Mouse (Mus musculus): ENCODE measurements around the gene Lrrc31. TPM values are rescaled to one million over a fixed set of nuclear protein-coding genes. Genes with fewer than 3 reads are reported as not detected.

The Lrrc31 gene
- polyA plus RNA-seq (2021; fragmentation: Nextera tagmentation): not detected in 2 replicates
- long read RNA-seq, experiment 1, partial matches to known transcripts: 0 of 1 reads
- long read RNA-seq, experiment 1, other reads (novel, unspliced or antisense): 0 of 1 reads
- long read RNA-seq, experiment 2: 0 reads

GRCm38 (mm10) chr3:30699711-30700505 is at the start of gene Lrrc31:
Lrrc31 (minus strand) TSS chr3:30699843.

DNA sequence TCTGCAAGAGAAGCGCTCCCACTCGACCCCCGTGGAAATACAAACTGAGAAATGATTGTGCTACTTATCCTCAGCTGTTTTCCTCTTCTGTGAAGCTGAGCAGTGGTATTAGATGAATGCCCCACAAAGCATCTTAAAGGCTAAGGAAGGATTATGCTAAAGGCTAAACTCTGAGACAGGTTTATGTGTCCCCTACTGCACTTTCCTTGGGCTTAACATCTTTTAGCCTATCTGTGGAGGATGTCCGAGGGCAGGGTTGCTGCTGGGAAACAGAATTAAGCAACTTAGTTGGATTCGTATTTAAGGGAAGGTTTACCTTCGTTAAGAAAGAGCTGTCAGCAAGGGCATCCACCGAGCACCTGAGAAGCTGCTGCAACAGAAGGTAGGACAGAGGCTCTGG is 46.4 kb upstream of the Lrrc31 start, which contains the start of gene Samd7:
Gene Samd7, plus strand, starts transcription at position 288 of the 400 bp plus-strand sequence.

GRCm38 (mm10) chr3:30647440-30648090 is 52.1 kb downstream of the Lrrc31 start, which contains the start of gene Lrrc34:
Lrrc34 (minus strand) TSS chr3:30647869.

DNA sequence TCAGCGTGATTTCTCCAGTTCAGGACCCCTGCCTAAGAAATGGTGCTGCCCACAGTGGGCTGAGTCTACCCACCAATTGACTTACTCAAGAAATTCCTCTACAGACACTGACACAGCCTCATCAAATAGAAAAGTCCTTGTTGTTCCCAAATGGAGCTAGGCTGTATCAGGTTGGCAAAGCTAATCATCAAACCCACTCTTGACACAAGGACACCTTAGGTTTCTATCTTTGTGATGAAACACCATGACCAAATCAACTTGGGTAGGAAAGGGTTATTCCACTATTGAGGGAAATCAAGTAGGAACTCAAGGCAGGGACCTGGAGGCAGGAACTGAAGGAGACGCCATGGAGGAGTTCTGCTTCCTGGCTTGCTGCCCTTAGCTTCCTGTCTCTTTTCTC is 55.4 kb downstream of the Lrrc31 start, which contains the start of gene Lrriq4:
Gene Lrriq4, plus strand, starts transcription at position 301 of the 400 bp plus-strand sequence.

Other genes starting within 250 kb of the Lrrc31 start
- gene Mecom, start 151.8 kb downstream of the Lrrc31 start, polyA plus RNA-seq (2021; fragmentation: Nextera tagmentation): 0.60 and 0.75 TPM in 2 replicates
- 0.73 TPM in 2 replicates for gene Actrt3, start 99.9 kb downstream of the Lrrc31 start, polyA plus RNA-seq (2021; fragmentation: Nextera tagmentation)
- gene Mynn, start 97.8 kb downstream of the Lrrc31 start, polyA plus RNA-seq (2021; fragmentation: Nextera tagmentation): 5.8 and 6.7 TPM in 2 replicates
- gene Lrriq4, start 55.3 kb downstream of the Lrrc31 start, polyA plus RNA-seq (2021; fragmentation: Nextera tagmentation): not detected in 2 replicates
- gene Lrrc34, start 52.0 kb downstream of the Lrrc31 start, polyA plus RNA-seq (2021; fragmentation: Nextera tagmentation): 0.35 and 1.7 TPM in 2 replicates
- not detected in 2 replicates for gene Samd7, start 46.5 kb upstream of the Lrrc31 start, polyA plus RNA-seq (2021; fragmentation: Nextera tagmentation)
- 247 and 276 TPM in 2 replicates for gene Sec62, start 93.0 kb upstream of the Lrrc31 start, polyA plus RNA-seq (2021; fragmentation: Nextera tagmentation)
- 1.1 and 1.2 TPM in 2 replicates for gene Gpr160, start 156.1 kb upstream of the Lrrc31 start, polyA plus RNA-seq (2021; fragmentation: Nextera tagmentation)